Mouse (Mus musculus) urinary bladder, postnatal 10 days (tissue): ENCODE measurements around the gene Tex52.

Experiments used
- DNase-seq: peaks from one replicate; pipeline ENCODE4 v3.0.0; 2022; ENCODE audit warnings: low spot score

The Tex52 gene

GRCm38 (mm10) chr6:128429826-128430225 is 54.6 kb downstream of the Tex52 start:
- DNase-seq = no peak

- no peak for DNase-seq
Measured at GRCm38 (mm10) chr6:128432356-128432915, 57.2 kb downstream of the Tex52 start.

GRCm38 (mm10) chr6:128433566-128433965 is 58.3 kb downstream of the Tex52 start:
- no peak for DNase-seq
